Mouse (Mus musculus) neural tube, embryonic 15.5 days (tissue): ENCODE results near the gene Rpl35a. TPM values are rescaled to one million over a fixed set of nuclear protein-coding genes. Genes with fewer than 3 reads are reported as not detected.
"Not testable (repeated sequence)": the region's sequence is repeated elsewhere in the genome, so short reads cannot be mapped to it uniquely, and the experiment has no call there.

Source experiments
- ATAC-seq: fragments of 200-750 bp; cut with Nextera tagmentation; 2 replicates; pipeline ENCODE4 v1.8.0; 2017; ENCODE audit warnings: mild to moderate bottlenecking, moderate TSS enrichment, moderate library complexity; ENCODE audit not compliant: low FRiP score
- H3K27ac ChIP-seq: fragments of 300-500 bp; sonication (generic); replicated peaks from 2 replicates; pipeline ENCODE4 v1.5.1; 2015; ENCODE audit warnings: mild to moderate bottlenecking, inconsistent platforms
- H3K27me3 ChIP-seq: fragments of 300-500 bp; sonication (generic); replicated peaks from 2 replicates; pipeline ENCODE4 v1.6.1; 2015; ENCODE audit warnings: inconsistent platforms
- H3K36me3 ChIP-seq: fragments of 300-500 bp; sonication (generic); 2 replicates; pipeline ENCODE4 v1.6.1; 2015; ENCODE audit warnings: inconsistent platforms
- H3K4me1 ChIP-seq: fragments of 300-500 bp; sonication (generic); 2 replicates; pipeline ENCODE4 v1.6.1; 2015; ENCODE audit warnings: inconsistent platforms
- H3K4me2 ChIP-seq: fragments of 300-500 bp; sonication (generic); 2 replicates; pipeline ENCODE4 v1.6.1; 2015; ENCODE audit warnings: inconsistent platforms, mild to moderate bottlenecking, moderate library complexity
- H3K4me3 ChIP-seq: fragments of 300-500 bp; sonication (generic); replicated peaks from 2 replicates; pipeline ENCODE4 v1.5.1; 2015; ENCODE audit warnings: mild to moderate bottlenecking, inconsistent platforms
- H3K9ac ChIP-seq: fragments of 300-500 bp; sonication (generic); replicated peaks from 2 replicates; pipeline ENCODE4 v1.6.1; 2015; ENCODE audit warnings: mild to moderate bottlenecking, inconsistent platforms
- H3K9me3 ChIP-seq: fragments of 300-500 bp; sonication (generic); replicated peaks from 2 replicates; pipeline ENCODE4 v1.6.1; 2016; ENCODE audit warnings: inconsistent platforms
- WGBS: fragments of 180-500 bp; shearing (Covaris S2); methylation state at CpG from one replicate; pipeline ENCODE4 v1.1.7; 2015; ENCODE audit warnings: mixed read lengths; 5-methylcytosine and 5-hydroxymethylcytosine counted together
- polyA plus RNA-seq: library from polyadenylated mRNA; unstranded; fragments of >200 nt; fragmentation: Nextera tagmentation; extraction: Ambion mirVana; gene quantifications from 2 replicates; pipeline ENCODE4 v1.2.1, GENCODE M21; 2015

Gene Rpl35a
- polyA plus RNA-seq, 1 experiment from 2014 or later: 514 TPM

GRCm38 (mm10) chr16:33058033-33058432, 1.8 kb downstream of the Rpl35a start:
- Histone ChIP-seq H3K4me2 (peak overlapping the region; percentile 82), H3K36me3 (peaks cover 30% of the 10 kb centered on the region), H3K27ac (no peak overlapping the region), H3K27me3 (no peaks in the 10 kb centered on the region), H3K4me1 (peaks cover 40% of the 10 kb centered on the region), H3K4me3 (peak overlapping the region; percentile 18; the same call in 1 of the 2 replicates), H3K9me3 (no peaks in the 10 kb centered on the region), H3K9ac (no peak overlapping the region)
- 92% methylated on average over 16 of the region's 16 CpGs for WGBS
- ATAC-seq: no peak

- 91% methylated on average over 9 of the region's 9 CpGs for WGBS
- H3K9me3 ChIP-seq, ATAC-seq, H3K4me3 ChIP-seq, H3K4me2 ChIP-seq, H3K27me3 ChIP-seq, H3K9ac ChIP-seq, H3K27ac ChIP-seq: not testable (repeated sequence)
- Histone ChIP-seq H3K4me1 (peaks cover 46% of the 10 kb centered on the region), H3K36me3 (peaks cover 30% of the 10 kb centered on the region)
Observed at GRCm38 (mm10) chr16:33058656-33059055, 2.4 kb downstream of the Rpl35a start.

DNA sequence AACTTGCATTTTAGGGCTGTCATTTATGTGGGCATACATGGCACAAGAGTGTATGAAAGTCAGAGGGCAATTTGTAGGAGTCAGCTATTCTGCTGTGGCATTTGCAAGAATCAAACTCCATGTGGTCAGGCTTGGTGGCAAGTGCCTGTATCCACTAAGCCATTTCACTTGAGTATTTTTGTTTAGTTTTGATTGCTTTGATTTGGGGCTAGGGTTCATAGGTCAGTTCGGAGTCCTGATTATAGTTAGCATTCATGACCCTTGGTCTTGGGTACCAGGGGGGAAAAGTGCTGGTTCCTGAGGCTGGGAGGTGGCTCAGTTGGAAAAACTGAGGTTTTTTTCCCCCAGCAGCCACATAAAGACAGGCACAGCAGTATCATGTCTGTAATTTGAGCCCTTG, 3.2 kb downstream of the Rpl35a start:
- H3K4me1 ChIP-seq: peaks cover 51% of the 10 kb centered on the region
- H3K36me3 ChIP-seq: peaks cover 30% of the 10 kb centered on the region
- no peak overlapping the region for H3K4me2 ChIP-seq
- no peak overlapping the region for H3K4me3 ChIP-seq
- H3K27ac ChIP-seq: no peak overlapping the region
- H3K27me3 ChIP-seq: no peaks in the 10 kb centered on the region
- 94% methylated on average over 1 of the region's 1 CpGs for WGBS
- ATAC-seq: no peak
- no peaks in the 10 kb centered on the region for H3K9me3 ChIP-seq
- no peak overlapping the region for H3K9ac ChIP-seq

DNA sequence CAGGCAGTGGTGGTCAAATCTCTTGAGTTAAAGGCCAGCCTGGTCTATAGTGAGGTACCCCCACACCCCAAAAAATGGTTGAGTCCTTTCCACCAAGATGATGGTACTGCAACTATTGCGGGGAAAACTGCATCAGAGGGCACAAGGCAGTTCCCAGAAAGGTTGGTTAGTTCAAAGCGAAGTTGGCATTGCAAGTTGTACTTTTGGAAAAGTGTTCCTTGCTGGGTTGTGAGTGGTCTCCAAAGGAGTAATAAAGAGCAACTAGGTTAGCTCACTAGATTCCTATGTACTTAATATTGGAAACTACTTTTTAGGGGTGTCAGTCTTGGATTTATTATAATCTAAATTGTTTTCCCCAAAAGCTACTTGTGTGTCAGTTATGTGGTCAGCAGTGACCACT, 4.7 kb downstream of the Rpl35a start:
- Histone ChIP-seq H3K36me3 (peaks cover 30% of the 10 kb centered on the region), H3K9ac (no peak overlapping the region), H3K9me3 (no peaks in the 10 kb centered on the region), H3K4me1 (peaks cover 48% of the 10 kb centered on the region), H3K27ac (no peak overlapping the region), H3K4me2 (no peak overlapping the region), H3K27me3 (no peaks in the 10 kb centered on the region), H3K4me3 (no peak overlapping the region)
- no peak for ATAC-seq
- WGBS: 73% methylated on average over 2 of the region's 2 CpGs

GRCm38 (mm10) chr16:33061400-33061799, 5.1 kb downstream of the Rpl35a start:
- peak overlapping the region; percentile 91; the same call in 1 of the 2 replicates for H3K4me3 ChIP-seq
- H3K27ac ChIP-seq: peak overlapping the region; percentile 82; the same call in 1 of the 2 replicates
- H3K4me1 ChIP-seq: peaks cover 48% of the 10 kb centered on the region
- H3K36me3 ChIP-seq: peaks cover 30% of the 10 kb centered on the region
- WGBS: 49% methylated on average over 11 of the region's 11 CpGs
- H3K9ac ChIP-seq: 0 out of 2 replicates have a peak overlapping the region, but pooled peaks have one; percentile 75
- H3K27me3 ChIP-seq: no peaks in the 10 kb centered on the region
- no peak for ATAC-seq
- peak overlapping the region; percentile 88 for H3K4me2 ChIP-seq
- H3K9me3 ChIP-seq: no peaks in the 10 kb centered on the region

GRCm38 (mm10) chr16:33062024-33062681, 5.9 kb downstream of the Rpl35a start, which contains the start of gene Lmln:
Lmln (plus strand) TSS chr16:33062521.
- H3K4me1 ChIP-seq: peaks cover 46% of the 10 kb centered on the region
- no peaks in the 10 kb centered on the region for H3K27me3 ChIP-seq
- H3K4me3 ChIP-seq: peak within 1 kb of the TSS; percentile 91
- H3K4me2 ChIP-seq: peak within 1 kb of the TSS; percentile 88
- under 1% methylated on average over 64 of the region's 64 CpGs for whole genome bisulfite sequencing
- H3K9me3 ChIP-seq: no peaks in the 10 kb centered on the region
- H3K36me3 ChIP-seq: peaks cover 36% of the 10 kb centered on the region
- peak; percentile 96 for ATAC-seq
- H3K27ac ChIP-seq: peak within 1 kb of the TSS; percentile 82
- peak within 1 kb of the TSS; percentile 75 for H3K9ac ChIP-seq

DNA sequence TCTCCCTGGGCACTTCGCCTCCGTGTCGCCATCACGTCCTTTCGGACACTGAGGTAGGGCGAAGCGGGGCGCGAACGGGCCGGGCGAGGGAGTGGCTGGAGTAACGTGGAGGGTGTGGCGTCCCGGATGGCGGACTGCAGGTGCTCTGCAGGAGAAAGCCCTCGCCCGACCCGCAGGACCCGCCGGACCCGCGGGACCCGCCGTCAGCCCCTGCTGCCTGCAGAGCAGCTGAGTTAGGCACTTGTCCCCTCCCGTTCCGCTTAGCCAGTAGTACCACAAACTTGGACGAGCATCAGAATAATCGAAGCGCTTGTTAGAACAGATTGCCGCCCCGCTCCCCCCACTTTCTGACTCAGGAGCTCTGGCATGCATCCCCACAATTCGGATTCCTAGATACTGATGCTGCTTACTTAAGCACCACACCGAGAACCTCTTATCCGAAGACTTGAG, 6.5 kb downstream of the Rpl35a start:
- Histone ChIP-seq H3K4me1 (peaks cover 41% of the 10 kb centered on the region), H3K9ac (peak overlapping the region; percentile 75), H3K4me2 (peak overlapping the region; percentile 88), H3K36me3 (peaks cover 36% of the 10 kb centered on the region), H3K27me3 (no peaks in the 10 kb centered on the region), H3K4me3 (peak overlapping the region; percentile 91), H3K9me3 (no peaks in the 10 kb centered on the region), H3K27ac (peak overlapping the region; percentile 82)
- peak; percentile 56 for ATAC-seq
- 0% methylated on average over 35 of the region's 35 CpGs for WGBS

DNA sequence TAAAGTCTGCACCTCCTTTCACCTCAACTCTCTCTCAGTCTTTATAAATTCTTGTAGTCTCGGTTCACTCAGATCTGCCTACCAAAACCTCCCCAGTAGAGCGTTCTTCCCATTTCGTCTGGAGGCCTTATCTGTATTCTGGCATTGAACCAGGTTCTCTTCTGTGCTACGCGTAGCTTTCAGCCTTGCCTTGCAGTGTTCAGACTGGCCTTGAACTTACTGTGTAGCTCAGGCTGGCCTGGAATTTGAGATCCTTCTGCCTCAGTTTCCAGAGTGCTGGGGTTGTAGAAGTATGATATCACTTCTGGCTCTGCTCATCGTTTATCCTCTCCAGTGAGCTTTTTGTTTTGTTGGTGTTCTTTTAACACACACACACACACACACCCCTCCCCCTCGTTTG, 7.0 kb downstream of the Rpl35a start:
- no peak for ATAC-seq

DNA sequence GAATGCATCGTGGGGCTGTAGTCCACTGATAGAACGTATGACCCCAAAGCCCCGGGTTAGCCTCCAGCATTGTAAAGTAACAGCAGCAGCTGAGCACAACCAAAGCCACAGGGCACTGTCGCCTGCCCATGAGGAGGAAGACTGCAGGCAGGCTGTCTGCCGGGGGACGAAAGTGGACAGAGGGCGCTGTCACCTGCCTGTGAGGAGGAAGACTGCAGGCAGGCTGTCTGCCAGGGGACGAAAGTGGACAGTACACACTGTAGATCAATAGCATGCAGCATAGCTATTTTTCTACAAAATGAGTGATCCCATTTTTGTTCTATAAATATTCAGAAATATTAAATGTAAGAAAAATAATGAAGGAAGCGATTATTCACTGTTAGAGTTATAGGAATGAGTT, 8.4 kb downstream of the Rpl35a start:
- Histone ChIP-seq H3K9ac (no peak overlapping the region), H3K27ac (no peak overlapping the region), H3K27me3 (no peaks in the 10 kb centered on the region), H3K36me3 (peaks cover 25% of the 10 kb centered on the region), H3K9me3 (no peaks in the 10 kb centered on the region), H3K4me1 (peaks cover 22% of the 10 kb centered on the region), H3K4me3 (no peak overlapping the region), H3K4me2 (no peak overlapping the region)
- no peak for ATAC-seq
- WGBS: 74% methylated on average over 9 of the region's 9 CpGs

More for the DNA sequence above, 7.0 kb downstream of the Rpl35a start:
- peak overlapping the region; percentile 91 for H3K4me3 ChIP-seq
- H3K27me3 ChIP-seq: no peaks in the 10 kb centered on the region
- peak overlapping the region; percentile 82 for H3K27ac ChIP-seq
- H3K9me3 ChIP-seq: no peaks in the 10 kb centered on the region
- H3K4me2 ChIP-seq: peak overlapping the region; percentile 88
- 19% methylated on average over 7 of the region's 7 CpGs for WGBS
- H3K9ac ChIP-seq: peak overlapping the region; percentile 75
- peaks cover 37% of the 10 kb centered on the region for H3K36me3 ChIP-seq
- peaks cover 35% of the 10 kb centered on the region for H3K4me1 ChIP-seq

DNA sequence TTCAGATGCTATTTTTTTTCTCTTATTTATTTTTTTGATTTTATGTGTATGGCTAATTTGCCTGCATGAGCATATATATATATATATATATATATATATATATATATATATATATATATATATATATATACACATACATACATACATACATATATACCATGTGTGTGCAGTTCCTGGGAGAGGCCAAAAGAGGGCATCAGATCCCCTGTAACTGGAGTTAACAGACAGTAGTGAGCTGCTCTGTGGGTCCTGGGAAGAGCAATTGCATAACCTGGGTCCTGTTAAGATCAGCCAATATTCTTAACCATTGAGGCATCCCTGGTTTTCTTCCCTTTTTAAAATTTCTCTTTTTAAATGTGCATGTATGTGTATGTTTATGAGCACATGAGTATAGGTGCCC, 14.7 kb downstream of the Rpl35a start:
- no peak overlapping the region for H3K9ac ChIP-seq
- H3K27ac ChIP-seq: no peak overlapping the region
- no peak overlapping the region for H3K4me3 ChIP-seq
- H3K4me2 ChIP-seq: no peak overlapping the region
- H3K27me3 ChIP-seq: no peaks in the 10 kb centered on the region
- no peaks in the 10 kb centered on the region for H3K4me1 ChIP-seq
- peaks cover 34% of the 10 kb centered on the region for H3K36me3 ChIP-seq
- no peak for ATAC-seq
- no peaks in the 10 kb centered on the region for H3K9me3 ChIP-seq

GRCm38 (mm10) chr16:33072871-33073557, 16.8 kb downstream of the Rpl35a start:
- Histone ChIP-seq H3K9ac (no peak overlapping the region), H3K4me3 (no peak overlapping the region), H3K36me3 (peaks cover 34% of the 10 kb centered on the region), H3K9me3 (no peaks in the 10 kb centered on the region), H3K4me1 (no peaks in the 10 kb centered on the region), H3K27me3 (no peaks in the 10 kb centered on the region), H3K27ac (no peak overlapping the region), H3K4me2 (no peak overlapping the region)
- ATAC-seq: no peak
- WGBS: 92% methylated on average over 6 of the region's 6 CpGs

DNA sequence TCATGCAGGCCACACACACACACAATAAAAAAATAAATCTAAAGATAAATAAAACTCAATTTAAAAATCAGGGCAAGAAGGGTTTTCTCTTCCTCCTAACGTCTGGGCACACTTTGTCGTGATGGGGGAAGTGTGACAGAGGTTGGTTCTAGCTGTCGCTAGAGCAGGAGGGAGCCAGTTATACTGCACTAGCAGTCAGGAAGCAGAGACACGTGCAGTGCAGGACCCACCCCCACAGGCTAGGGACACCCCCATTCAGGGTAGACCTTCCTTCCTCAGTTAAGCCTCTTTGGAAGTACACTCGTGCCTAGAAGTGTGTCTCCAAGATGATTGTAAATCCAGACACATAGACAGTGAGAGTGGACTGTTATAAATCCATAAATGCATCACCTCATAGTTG, 18.7 kb downstream of the Rpl35a start:
- H3K36me3 ChIP-seq: peaks cover 27% of the 10 kb centered on the region
- H3K27me3 ChIP-seq: no peaks in the 10 kb centered on the region
- WGBS: 83% methylated on average over 5 of the region's 5 CpGs

More for the DNA sequence above, 18.7 kb downstream of the Rpl35a start:
- Histone ChIP-seq H3K27ac (no peak overlapping the region), H3K9me3 (no peaks in the 10 kb centered on the region), H3K4me2 (no peak overlapping the region), H3K4me3 (no peak overlapping the region), H3K4me1 (no peaks in the 10 kb centered on the region), H3K9ac (no peak overlapping the region)
- no peak for ATAC-seq
